Mouse (Mus musculus) frontal cortex, adult 2 months (tissue): ENCODE data around the gene Rabac1. TPM values are rescaled to one million over a fixed set of nuclear protein-coding genes. Genes with fewer than 3 reads are reported as not detected.

Experiments
- DNase-seq, 2 experiments: peaks; one replicate each; pipeline ENCODE4 v3.0.0; 2022; ENCODE audit warnings: low spot score in 1 of 2; ENCODE audit errors: extremely low spot score in 1 of 2
- polyA plus RNA-seq: library from polyadenylated mRNA; depleted of rRNA; stranded (reverse); fragments of >200 nt; gene quantifications from 2 replicates; pipeline ENCODE4 v1.2.3, GENCODE M21; 2012; rRNA removed

The Rabac1 gene
- polyA plus RNA-seq, 1 experiment = 337 TPM

DNA sequence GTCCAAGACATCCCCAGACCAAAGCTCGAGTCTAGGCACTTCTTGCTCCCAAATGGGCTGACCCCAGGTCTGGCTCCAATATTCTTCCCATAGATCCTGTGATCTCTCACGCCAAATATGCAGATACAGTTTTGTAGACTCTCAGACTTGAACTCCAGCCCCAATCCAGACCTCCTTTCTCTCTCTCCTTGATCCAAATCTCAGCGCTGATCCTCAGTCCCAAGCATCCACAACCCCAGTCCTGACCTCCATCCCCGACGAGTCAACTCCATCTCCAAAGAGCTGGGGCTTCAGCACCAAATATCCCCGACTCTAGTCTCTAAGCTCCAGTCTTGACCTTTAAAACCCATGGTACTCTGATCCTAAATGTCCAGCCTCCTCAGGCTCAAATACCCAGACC lies 28.9 kb downstream of the Rabac1 start:
- no peak for DNase-seq

DNA sequence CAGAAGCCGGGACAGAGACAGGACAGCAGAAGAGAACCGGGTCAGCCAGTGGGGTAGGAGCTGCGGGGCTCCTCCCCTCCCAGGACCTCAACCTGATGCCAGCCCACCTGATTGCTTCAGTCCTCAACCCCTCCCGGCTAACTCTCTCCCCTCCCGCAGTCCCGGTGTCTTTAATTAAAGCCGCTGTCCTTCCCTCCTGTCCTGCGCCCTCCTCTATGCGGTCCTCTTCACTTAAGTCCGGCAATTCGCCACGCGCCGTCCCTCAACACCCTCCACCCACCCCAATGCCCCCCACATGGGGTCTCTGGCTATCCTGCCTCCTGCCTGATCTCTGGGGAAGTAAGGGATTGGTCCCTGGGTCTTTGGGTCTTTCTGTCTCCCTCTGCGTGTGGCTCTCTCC lies 40.9 kb downstream of the Rabac1 start:
- no peak for DNase-seq

DNA sequence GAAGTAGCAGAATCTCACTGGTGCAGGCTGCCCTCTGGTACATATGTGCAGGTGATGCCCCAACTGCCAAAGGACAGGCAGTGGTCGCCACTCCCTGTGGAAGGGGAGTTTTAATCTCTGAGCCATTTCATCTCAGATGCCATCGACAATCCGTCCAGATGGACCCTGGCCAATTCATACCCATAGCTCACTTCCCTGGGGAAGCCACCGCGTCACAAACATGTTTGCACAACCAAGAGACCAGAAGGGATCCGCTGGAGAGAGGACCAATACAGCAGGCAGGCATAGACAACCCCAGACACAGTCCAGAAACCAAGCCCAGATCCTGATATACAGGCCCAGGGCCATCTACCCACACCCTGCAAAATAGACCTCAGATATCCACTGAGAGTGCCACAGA lies 42.1 kb downstream of the Rabac1 start:
- DNase-seq = no peak

Other genes with a start within 250 kb of the Rabac1 start
- gene Gm4763, start 245.8 kb downstream of the Rabac1 start, polyA plus RNA-seq = not detected in 2 replicates
- gene Cd177, start 212.4 kb downstream of the Rabac1 start, polyA plus RNA-seq = 0.04 TPM in 2 replicates
- not detected in 2 replicates for gene Ceacam10, start 195.5 kb downstream of the Rabac1 start, polyA plus RNA-seq
- gene Gm9844, start 110.5 kb downstream of the Rabac1 start, polyA plus RNA-seq = 9.6 and 13.7 TPM in 2 replicates
- not detected in 2 replicates for gene Lypd4, start 102.8 kb downstream of the Rabac1 start, polyA plus RNA-seq
- 0.06 TPM in 1 of 2 replicates, not detected in the other for gene Dmrtc2, start 102.7 kb downstream of the Rabac1 start, polyA plus RNA-seq
- 319 and 386 TPM in 2 replicates for gene Rps19, start 88.4 kb downstream of the Rabac1 start, polyA plus RNA-seq
- gene Cd79a, start 75.4 kb downstream of the Rabac1 start, polyA plus RNA-seq = 0.72 and 0.86 TPM in 2 replicates
- gene Arhgef1, start 69.8 kb downstream of the Rabac1 start, polyA plus RNA-seq = 167 and 181 TPM in 2 replicates
- gene Gm4881, start 28.3 kb downstream of the Rabac1 start, polyA plus RNA-seq = 0.17 TPM in 1 of 2 replicates, not detected in the other
- 1,131 and 1,133 TPM in 2 replicates for gene Atp1a3, start 33.2 kb upstream of the Rabac1 start, polyA plus RNA-seq
- 211 and 215 TPM in 2 replicates for gene Grik5, start 99.6 kb upstream of the Rabac1 start, polyA plus RNA-seq
- gene Zfp574, start 99.8 kb upstream of the Rabac1 start, polyA plus RNA-seq = 34.6 and 40.6 TPM in 2 replicates
- 11.5 and 12.2 TPM in 2 replicates for gene Pou2f2, start 207.0 kb upstream of the Rabac1 start, polyA plus RNA-seq
- gene Dedd2, start 247.9 kb upstream of the Rabac1 start, polyA plus RNA-seq = 21.6 and 22.2 TPM in 2 replicates
- gene Zfp526, start 248.7 kb upstream of the Rabac1 start, polyA plus RNA-seq = 7.5 and 7.7 TPM in 2 replicates